Mouse (Mus musculus) CD8-positive naive resting alpha-beta T cell, adult 2 months (primary cell): ENCODE measurements around the gene Tiparp.

Experiments used
- DNase-seq, 2 experiments: peaks; one replicate each; pipeline ENCODE4 v3.0.0; 2022; ENCODE audit warnings: low read depth in 2 of 2, low spot score in 2 of 2

Gene Tiparp

GRCm38 (mm10) chr3:65579260-65579921 lies 51.2 kb downstream of the Tiparp start:
- DNase-seq: no peak

- DNase-seq: no peak
Observed at GRCm38 (mm10) chr3:65581596-65581995, 53.4 kb downstream of the Tiparp start.

- DNase-seq: no peak
Observed at GRCm38 (mm10) chr3:65584329-65584728, 56.1 kb downstream of the Tiparp start.

DNA sequence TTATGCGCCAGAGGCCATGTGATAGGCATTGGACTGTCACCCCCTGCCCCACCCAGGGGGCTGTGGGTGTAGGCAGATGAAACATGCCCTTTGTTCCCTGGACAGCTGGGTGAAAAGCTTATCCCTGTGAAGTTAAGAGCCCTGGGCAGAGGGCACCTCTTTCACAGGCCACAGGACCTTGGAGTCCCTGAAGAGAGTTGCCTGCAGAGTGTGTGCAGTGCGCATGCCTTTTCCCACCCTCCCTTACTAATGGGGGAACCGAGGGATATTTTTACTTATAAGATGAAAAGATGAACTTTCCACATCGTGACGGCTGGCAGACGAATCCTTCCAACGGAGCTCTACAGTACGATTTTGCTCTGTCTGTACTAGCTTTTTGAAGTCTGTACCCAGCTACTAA lies 57.1 kb downstream of the Tiparp start:
- no peak for DNase-seq

- no peak for DNase-seq
Observed at GRCm38 (mm10) chr3:65585823-65586482, 57.7 kb downstream of the Tiparp start.

GRCm38 (mm10) chr3:65586483-65586905 lies 58.3 kb downstream of the Tiparp start:
- no peak for DNase-seq

- DNase-seq: no peak
Observed at GRCm38 (mm10) chr3:65586966-65587365, 58.8 kb downstream of the Tiparp start.

DNA sequence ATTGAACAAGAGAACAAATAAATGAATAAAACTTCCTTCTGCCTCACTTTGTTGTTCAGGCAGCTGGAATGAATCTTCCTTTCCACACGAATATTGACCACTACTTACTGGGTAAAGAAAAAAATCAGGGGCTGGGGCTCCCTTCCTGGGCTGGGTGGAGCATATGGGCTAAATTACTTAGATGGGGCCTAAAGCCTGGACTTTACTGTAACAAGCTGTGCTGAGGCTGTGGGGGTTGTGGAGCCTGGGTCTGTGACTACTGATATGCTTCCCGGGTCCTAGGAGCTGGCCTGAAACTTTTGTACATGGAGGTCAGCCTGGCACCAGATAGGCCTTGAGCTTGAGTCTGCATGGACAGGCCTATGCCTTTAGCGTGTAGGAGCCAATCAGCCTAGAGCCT lies 60.2 kb downstream of the Tiparp start:
- no peak for DNase-seq

DNA sequence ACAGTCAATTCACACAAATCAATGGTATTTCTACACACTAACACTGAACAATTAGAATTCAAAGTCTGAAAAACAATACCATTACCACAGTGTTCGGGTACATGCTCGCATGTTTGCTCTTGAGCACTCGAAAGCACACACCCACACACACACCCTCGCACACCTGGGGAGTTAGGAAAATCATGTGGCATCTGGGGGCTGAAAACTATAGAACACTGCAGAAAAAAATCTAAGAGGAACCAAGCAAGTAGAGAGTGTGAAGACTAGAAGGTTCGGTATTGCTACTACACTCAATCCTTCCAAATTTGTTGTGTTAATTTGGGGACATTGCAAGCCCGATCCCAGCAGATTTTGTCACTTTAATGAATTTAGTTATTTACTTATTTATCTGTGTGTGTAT lies 64.6 kb downstream of the Tiparp start:
- no peak for DNase-seq

GRCm38 (mm10) chr3:65594493-65594892 lies 66.3 kb downstream of the Tiparp start:
- no peak for DNase-seq

DNA sequence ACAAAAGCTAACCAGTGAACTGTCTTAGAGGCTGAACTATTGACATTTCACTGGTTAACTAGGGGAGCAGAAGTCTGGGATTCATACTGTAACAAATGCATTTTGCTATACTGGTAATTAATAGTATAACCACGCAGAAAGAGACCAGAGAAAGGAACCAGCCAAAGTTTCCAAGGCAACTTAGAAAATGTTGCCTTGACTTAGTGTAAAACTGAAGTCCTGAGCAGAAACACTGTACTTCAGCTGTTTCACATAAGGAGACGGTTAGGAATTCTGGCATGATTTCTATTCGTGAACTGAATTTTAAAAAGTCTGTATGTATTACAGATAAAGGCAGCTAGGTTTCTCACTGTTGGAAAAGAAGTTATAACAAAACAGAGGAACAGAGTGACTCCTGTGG lies 67.0 kb downstream of the Tiparp start:
- no peak for DNase-seq

- DNase-seq: no peak
Observed at GRCm38 (mm10) chr3:65598071-65598830, 70.0 kb downstream of the Tiparp start.

DNA sequence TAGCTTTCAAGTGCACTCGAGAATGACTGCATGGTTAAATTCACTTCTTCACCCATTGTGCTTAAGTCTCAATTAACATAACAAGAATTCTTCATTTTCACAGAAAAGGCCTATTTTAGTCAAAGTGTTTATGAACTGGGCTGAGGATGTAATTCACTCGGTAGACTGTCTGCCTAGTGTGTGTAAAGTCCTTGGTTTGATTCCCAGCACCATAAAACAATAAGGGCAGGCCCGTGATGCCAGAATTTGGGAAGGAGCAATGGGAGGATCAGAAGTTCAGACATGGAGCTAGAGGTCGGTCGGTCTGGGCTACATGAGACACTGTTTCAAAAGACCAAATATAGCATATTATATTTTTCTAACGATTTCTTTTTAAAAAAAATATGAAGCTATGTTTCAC lies 70.9 kb downstream of the Tiparp start:
- no peak for DNase-seq

GRCm38 (mm10) chr3:65601291-65602050 lies 73.3 kb downstream of the Tiparp start:
- no peak for DNase-seq

DNA sequence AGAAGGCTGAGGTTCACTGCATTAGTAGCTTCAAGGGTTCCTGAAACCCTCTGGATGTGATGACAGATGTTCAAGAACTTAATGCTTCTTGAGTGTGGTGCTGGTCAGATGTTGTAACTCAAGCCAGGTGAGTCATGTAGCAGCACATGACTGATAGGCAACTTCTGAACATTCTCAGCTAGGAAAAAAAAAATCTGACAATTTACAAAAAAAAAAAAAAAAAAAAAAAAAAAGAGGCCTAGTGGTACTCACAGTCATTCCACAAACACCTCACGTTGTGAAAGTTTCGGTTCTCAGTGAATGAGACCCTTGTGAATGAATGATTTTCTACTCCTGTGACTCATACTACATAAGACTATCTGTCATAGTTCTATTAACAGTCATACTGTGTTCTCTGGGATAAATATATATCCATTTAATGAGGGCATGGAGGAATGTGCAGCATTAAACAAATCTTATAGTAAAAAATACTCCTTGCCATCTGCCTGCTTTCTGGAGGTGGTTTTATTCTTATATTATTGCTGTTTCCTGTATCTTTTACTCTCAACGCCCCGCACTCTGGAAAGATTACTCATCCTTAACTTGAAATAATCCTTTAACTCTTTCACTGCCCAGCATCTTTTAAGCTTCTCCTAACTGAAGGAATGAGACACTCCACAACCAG lies 75.3 kb downstream of the Tiparp start:
- no peak for DNase-seq
